Mouse (Mus musculus) mesoderm, embryonic 11.5 days (tissue): ENCODE results near the gene Zfp865.
"Not testable (repeated sequence)": the region's sequence is repeated elsewhere in the genome, so short reads cannot be mapped to it uniquely, and the experiment has no call there.

Source experiments
- DNase-seq: peaks from one replicate; pipeline ENCODE4 v3.0.0-alpha.2; 2012; ENCODE audit warnings: low read depth, low spot score

Gene Zfp865

DNA sequence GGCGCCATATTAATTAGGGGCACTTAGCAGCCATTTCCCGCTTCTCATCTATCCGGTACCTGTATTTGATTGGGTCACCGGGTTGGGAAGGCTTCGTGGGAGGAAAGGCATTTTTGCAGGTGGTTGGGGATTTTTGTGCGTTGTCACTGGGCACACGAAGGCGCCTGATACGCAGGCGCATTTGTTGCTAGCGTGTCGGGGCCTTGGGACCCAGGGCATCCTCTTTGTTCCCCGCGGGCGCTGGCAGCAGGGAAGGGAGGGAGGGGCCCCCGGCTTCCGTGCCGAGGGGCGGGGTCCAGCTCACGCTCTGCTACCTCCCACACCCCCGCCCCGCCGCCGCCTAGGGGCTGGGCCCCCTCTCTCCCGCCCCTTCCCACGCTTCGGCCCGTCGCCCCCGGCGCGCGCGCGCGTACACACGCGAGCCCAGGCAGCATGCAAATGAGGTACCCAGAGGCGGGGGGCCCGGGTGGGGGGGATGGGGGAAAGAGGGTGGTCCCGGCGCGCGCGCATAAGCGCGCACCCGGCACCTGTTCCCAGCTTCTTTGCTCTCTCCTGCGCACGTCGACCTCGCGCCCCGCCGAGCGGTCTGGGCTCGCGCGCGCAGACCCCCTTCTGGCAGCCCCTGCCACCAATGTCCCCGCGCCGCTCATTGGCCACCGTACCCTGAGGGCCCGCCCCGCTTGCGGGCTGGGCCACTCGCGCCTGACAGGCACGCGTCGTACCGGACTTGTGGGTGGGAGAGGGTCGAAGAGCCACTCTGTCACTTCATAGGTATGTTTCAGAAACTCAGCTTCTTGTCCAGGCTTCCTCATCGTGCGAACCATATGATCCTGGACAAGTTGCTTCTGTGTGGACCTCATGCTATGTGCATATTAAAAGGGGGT lies 4.8 kb upstream of the Zfp865 start, which contains the start of gene Gm44973:
Gene Gm44973 (plus strand): TSS at position 379 of the 884 bp plus-strand sequence.
- DNase-seq: peak; percentile 94

DNA sequence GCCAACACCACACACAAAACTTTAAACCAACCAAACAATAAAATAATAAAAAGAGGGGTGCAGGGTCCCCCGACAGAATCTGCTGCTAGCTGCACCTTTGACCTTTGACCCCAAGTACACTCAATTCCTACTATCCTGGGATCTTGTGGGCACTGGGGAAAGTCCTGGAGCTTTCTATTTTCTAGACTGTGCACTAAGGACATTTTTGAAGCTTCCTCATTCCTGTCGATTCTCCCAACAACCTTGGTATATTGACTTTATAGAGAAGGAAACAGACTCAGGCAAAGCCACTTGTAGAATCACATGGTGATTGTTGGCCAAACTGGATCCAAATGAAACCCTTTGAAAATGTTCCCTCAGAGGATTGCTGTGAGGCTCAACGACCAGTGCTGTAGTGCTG lies 4.1 kb upstream of the Zfp865 start:
- DNase-seq: no peak

DNA sequence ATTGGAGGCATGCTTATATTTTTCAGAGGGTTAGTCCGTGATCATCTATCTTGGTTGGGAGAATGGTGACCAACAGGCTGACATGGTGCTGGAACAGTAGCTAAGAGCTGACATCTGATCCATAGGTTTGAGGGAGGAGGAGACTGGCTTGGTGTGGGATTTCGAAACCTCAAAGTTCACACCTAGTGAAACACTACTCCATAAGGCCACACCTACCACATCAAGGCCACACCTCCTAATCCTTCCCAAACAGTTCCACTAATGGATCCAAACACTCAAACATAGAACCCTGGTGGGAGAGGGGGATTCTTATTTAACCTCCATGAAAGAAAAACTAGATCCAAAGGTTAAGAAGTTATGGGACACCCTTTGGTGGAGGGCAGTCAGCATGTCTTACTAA lies 3.3 kb upstream of the Zfp865 start:
- DNase-seq: no peak

DNA sequence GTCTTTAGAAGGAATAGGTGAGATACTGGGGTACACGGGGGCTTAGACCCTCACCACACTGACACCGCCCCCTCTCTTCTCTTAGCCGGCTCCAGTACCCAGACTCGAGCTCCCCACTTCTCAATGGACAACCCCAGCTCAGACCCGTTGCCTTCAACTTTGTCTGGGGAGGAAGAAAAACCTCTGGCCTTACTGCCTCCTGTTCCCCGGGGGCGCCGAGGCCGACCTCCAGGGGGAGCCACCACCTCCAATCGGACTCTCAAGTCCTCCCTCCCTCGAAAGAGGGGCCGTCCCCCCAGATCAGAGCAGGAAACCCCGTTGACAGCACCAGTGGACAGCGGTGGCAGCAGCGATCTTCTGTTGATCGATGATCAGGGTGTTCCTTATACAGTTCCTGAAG lies 2.8 kb upstream of the Zfp865 start:
- DNase-seq: no peak

DNA sequence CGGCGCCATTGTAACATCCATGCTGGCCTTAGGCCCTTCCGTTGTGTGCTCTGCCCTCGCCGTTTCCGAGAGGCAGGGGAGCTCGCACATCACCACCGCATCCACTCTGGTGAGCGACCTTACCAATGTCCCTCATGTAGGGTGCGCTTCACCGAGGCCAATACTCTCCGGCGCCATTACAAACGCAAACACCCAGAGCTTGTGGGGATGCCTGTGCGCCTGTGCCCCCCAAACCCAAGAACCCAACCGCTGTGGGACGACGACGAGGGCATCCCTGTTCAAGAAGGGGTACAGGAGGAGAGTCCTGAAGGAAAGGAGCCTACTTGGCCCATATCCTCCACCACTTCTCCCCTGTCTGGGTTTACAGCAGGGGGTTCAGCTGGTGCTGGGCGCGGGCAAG lies 2.2 kb upstream of the Zfp865 start:
- no peak for DNase-seq

DNA sequence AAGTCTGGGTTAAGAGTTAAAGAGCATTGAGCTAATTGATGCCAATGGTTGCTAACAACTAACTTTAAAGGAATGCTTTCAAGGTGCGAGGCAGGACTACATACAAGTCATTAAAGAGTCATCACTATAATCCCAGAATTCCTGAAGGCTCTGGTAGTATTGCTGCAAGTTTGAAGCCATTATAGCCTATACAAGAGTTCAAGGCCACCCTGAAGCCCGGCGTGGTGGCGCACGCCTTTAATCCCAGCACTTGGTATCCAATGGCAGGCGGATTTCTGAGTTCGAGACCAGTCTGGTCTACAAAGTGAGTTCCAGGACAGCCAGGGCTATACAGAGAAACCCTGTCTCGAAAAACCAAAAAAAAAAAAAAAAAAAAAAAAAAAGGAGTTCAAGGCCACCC lies 600 bp upstream of the Zfp865 start:
- DNase-seq: not testable (repeated sequence)

DNA sequence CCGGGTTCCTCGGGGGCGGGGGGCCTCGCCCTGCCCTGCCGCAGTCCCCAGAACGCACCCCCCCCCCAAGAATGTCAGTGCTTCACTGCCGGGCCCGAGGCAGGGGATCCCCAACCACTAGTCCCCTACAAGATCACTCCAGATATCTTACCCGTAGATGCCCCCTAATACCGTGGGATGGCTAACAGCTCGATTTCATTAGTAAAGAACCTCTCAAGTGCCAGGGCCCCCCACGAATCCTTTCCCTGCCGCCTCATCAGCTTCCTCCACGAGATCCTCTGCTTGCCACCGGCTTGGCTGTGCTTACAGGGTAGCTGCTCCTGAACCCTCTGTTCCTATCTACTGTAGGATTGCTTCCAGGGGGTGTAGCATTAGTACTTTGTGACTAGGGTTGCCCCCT lies 509 bp downstream of the Zfp865 start:
- peak; percentile 15 for DNase-seq

DNA sequence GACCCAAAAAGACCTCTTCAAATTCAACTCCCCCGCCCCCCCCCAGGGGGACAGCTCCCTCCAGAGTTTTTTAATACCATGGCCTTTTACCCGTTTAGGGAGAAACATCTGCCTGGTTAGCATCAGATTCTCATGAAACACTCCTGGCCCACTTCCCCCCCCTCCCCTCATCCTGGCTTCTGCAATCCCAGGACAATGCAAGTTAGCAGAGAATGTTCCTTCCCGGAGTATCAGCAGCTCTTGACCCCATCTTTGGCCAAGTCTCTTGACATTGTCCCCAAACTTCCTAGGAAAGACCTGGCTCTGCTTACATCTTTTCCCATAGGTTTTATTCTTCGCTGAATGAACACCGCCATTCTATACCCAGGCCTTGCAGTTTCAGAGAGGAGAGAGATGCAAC lies 1.0 kb downstream of the Zfp865 start:
- no peak for DNase-seq

DNA sequence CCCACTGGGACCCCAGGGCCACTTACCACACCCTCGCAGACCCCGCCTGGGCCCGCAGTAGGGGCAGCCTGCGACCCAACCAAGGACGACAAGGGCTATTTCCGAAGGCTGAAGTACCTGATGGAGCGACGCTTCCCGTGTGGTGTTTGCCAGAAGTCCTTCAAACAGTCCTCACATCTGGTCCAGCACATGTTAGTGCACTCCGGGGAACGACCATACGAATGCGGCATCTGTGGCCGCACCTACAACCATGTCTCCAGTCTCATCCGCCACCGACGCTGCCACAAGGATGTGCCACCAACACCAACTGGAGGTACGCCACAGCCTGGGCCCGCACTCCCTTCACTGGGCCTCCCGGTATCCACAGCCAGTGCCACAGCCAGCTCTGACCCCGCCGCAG lies 9.4 kb downstream of the Zfp865 start:
- DNase-seq: no peak

DNA sequence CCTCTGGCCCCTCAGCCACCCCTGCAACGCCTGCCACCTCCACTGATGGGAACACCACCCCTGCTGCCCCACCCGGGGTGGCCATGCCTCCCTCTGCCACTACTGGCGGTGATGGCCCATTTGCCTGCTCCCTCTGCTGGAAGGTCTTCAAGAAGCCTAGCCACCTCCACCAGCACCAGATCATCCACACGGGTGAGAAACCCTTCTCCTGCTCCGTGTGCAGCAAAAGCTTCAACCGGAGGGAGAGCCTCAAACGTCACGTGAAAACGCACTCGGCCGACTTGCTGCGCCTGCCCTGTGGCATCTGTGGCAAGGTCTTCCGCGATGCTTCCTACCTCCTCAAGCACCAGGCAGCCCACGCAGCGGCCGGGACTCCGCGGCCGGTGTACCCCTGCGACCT lies 9.8 kb downstream of the Zfp865 start:
- DNase-seq: no peak

DNA sequence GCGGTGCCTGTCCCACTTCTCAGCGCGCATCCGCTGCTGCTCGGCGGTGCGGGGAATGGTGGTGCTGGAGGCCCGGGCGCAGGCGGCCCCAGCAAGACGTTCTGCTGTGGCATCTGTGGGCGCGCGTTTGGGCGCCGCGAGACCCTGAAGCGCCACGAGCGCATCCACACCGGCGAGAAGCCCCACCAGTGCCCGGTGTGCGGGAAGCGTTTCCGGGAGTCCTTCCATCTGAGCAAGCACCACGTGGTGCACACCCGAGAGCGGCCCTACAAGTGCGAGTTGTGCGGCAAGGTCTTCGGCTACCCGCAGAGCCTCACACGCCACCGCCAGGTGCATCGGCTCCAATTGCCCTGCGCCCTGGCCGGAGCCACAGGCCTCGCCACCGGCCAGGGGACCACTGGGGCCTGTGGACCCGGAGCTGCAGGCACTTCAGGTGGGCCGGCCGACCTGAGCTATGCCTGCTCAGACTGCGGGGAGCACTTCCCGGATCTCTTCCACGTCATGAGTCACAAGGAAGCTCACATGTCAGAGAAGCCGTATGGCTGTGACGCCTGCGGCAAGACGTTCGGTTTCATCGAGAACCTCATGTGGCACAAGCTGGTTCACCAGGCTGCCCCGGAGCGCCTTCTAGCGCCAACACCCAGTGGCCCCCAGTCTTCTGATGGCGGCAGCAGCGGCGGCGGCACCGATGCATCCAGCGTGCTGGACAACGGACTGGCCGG lies 10.5 kb downstream of the Zfp865 start:
- DNase-seq: no peak

DNA sequence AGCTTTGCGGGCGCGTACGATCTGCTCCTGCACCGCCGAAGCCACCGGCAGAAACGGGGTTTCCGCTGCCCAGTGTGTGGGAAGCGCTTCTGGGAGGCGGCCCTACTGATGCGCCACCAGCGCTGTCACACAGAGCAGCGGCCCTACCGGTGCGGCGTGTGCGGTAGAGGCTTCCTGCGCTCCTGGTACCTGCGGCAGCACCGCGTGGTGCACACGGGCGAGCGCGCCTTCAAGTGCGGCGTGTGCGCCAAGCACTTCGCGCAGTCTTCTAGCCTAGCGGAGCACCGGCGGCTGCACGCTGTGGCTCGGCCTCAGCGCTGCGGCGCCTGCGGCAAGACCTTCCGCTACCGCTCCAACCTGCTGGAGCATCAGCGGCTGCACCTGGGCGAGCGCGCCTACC lies 11.3 kb downstream of the Zfp865 start:
- DNase-seq: no peak

DNA sequence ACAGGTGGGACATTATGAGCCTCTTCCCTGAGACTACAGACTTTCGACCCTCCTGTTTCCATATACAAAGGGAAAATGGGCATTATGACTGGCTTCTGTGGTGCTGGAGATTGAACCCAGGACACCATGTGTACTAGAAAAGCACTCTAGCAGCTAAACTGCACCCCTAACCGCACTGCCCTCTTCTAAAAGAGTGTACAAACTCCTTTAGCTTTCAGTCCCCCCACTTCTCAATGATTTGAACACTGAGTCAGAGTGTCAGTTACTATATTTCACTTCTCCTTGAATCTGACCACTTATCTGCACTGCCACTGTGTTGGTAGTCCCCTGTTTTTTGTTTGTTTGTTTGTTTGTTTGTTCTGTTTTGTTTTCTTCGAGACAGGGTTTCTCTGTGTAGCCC lies 13.6 kb downstream of the Zfp865 start, which contains the start of gene 4632433K11Rik:
Gene 4632433K11Rik (plus strand): TSS at position 301 of the 400 bp plus-strand sequence.
- DNase-seq: no peak

DNA sequence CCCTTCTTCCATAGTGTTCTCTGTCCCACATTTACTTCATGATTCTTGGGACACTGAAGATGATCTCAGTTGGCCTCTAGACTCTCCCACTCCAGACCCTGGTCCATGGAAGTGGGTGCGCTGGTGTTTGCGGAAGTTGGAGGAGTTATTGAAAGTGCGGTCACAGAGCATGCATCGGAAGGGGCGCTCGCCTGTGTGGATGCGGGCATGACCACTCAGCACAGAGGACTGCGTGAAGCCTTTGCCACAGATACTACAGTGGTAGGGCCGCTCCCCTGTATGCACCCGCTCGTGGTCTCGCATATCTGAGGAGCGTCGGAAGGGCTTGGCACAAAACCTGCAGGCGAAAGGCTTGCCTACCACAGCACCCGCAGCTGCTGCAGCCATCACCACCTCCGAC lies 15.5 kb downstream of the Zfp865 start:
- DNase-seq: no peak

DNA sequence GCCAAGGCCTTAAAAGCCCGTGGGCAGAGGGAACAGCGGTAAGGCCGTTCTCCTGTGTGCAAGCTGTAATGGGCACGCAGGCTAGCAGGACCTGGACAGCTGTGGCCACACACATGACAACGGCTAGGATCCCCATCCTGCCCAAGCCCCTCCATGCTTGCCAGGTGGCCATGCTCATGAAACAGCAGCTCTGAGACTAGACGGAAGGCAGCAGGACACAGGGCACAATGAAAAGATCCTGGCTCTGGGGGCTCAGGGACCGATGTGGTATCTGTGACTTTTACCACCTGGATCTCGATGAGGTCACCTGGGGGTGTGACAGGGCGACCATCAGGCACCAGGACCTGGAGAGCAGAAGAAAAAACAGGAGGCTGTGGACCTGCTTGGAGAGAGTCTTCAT lies 16.0 kb downstream of the Zfp865 start:
- no peak for DNase-seq

DNA sequence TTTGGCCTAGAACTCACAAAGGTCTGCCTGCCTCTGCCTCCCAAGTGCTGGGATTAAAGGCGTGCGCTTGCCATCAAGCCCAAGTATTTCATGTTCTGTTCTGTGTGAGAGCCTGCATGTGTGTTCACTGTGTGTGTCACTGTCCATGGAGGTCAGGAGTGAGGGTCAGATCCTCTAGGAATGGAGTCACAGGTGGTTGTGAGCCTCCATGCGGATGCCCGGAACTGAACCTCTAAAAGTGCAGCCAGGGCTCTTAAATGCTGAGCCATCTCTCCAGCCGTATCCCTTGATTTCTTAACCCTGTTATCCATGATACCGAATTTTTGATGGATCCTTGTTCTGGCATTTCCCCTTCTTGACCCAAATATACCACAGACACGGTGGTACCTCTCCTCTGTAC lies 16.9 kb downstream of the Zfp865 start:
- no peak for DNase-seq

DNA sequence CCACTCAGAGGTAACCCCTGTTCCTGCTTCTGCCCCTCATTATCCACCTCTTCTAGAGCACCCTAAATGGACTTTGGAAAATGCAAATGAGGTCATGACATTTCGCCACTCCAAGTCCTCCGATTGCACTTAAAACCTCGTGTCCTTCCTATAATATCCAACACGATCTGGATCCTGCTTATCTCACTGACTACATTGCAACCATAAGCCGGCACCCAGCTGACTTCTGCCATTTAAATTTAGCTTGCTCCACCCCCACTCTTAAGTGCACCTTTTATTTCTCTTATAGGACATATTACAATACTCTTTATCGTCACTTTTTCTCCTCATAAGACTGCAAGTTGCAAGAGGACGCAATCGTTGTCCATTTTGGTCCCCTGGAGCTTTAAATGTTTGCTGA lies 17.3 kb downstream of the Zfp865 start:
- no peak for DNase-seq

DNA sequence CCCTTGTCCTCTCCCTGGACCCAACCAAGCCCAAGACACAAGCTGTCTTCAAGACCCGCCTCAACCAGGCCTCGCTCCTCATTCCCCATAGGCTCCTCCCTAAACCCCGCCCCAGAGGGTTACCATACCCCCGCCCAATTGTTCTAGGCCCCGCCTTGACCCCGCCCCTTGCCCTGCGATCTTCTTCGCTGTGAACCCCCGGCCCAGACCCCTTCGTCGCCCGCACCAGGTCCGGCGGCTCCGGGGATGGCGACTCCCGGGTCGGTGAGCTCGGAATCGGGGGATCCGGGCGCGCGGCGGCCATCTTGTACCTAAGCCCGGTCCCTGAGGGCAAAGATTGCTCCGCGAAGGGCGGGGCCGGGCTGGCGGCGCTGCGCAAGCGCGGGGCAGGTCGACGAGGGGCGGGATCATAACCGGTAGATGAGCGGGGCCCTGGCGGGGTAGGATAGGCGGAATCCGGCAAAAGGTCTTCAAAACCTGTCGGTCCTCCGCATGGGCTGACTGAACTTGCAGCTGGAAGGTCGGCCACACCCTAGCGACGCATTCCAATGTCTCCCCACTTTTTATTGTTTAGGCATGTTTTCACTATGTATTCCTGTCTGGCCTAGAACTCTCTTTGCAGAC lies 18.0 kb downstream of the Zfp865 start, which contains the start of gene Zfp784:
Gene Zfp784 (minus strand): TSS at position 338 of the 624 bp plus-strand sequence.
- DNase-seq: peak; percentile 92

DNA sequence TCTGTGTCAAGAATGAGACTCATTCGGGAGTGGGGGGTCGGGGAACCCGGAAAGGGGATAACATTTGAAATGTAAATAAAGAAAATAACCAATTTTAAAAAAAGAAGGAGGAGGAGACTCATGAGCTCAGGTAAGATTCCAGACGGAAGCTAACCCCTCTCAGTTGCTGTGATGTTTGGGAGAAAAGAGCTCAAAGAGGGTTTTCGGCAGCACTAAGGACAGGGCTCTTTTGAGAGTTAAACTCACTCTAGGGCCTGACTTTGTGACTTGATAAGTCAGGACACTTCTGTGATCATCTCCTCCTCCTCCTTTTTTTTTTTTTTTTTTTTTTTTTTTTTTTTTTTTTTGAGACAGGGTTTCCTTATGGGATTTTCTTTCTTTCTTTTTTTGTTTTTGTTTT lies 18.8 kb downstream of the Zfp865 start:
- DNase-seq: no peak

DNA sequence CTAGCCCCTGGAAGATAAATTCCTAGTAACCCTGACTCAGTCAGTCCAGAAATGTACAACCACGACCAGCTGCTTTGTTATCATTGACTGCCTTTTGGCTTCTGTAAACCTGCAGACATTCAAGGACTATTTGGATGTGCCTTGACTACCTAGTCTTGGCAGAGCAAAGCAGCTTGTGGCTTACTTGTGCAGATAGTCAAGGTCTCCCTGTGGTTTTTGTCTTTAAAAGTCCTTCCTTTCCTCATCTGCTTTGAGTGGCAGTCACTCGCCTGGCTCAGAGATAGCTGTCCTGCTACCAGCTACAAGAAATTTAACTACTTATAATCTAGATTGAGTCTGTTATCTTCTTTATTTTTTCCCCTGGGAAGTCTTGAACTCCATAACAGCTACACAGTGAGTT lies 24.8 kb downstream of the Zfp865 start:
- DNase-seq: no peak

DNA sequence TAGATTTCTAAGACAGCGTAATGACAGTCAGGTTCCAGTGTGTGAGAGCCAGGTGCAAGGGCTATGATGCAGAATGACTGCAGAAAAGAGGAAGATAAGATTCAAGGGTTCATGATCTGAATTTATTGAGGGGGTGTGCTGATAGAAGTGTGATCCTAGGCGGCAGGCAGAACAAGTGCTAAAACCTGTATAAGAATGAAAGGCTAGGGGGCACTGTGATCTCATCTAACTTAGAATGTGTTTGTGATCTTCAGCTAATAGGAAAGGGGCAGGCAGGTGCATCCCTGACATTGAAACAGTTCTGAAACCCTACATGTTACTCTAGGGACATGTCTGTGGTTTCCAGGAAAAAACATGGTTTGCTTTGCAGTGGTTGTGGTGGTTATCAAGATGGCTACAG lies 25.9 kb downstream of the Zfp865 start:
- no peak for DNase-seq

DNA sequence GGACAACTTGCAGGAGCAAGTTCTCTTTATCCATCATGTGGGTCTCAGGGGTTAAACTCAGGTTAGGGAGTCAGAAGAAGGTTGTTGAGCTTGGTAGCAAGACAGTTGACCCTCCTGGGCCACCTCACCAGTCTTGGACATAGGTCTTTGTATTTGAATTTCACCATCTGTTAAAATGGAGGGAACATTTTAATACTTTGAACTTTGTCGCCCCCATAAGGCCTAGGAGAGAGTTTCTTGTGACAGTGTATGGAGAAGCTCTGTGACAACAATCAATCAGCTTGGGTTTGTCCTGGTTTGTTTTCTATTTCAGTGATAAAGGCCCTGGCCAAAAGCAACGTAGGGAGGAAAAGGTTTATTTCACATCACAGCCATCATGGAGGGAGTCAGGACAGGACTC lies 27.1 kb downstream of the Zfp865 start:
- DNase-seq: no peak
